Mouse (Mus musculus) kidney, postnatal 4 days (tissue): ENCODE results near the gene Celsr1.

Source experiments
- DNase-seq, 2 experiments: peaks; one replicate each; pipeline ENCODE4 v3.0.0; 2021; ENCODE audit warnings: mixed read lengths in 2 of 2

Gene Celsr1

GRCm38 (mm10) chr15:85953458-85953857, 80.1 kb downstream of the Celsr1 start:
- no peak for DNase-seq

- DNase-seq: peak in 1 of 2 experiments; percentile 15
These were observed 84.0 kb downstream of the Celsr1 start for GRCm38 (mm10) chr15:85949421-85950164.

DNA sequence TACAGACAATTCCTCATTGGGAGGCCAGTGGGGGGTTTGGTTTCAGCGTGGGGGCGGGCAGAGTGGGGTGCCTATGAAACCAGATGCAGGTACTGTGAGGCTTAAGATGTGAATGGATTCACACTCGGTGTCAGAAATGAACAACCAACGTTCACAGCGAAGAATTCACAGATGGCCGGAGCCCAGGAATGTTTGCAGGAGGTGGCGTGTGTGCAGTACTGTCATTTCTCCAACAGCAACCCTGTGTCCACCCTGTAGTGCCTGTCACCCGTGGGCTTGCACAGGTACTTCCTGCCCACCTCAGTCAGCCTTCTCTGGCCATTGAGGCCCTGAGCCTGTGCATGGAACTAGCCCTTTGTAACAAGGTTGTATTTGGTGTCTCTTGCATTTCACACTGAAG, 85.6 kb downstream of the Celsr1 start:
- peak in 1 of 2 experiments; percentile 31 for DNase-seq

DNA sequence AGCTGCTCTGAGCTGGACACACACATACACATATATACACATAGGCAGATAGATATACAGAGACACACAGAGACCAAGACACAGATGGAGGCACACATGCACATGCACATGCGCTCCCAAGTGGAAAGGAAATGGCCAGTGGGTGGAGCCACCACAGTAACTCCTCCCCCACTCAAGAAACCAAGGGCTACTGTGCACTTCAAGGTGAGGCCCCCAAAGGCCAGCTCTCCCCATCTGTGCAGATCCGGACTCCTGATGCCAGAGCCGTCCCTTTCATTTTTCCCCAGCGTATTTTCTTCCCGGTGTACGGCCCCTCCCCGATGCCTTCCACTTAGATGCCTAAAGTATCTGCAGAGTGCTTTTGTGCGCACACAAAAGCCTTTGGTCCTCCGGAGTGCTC, 86.0 kb downstream of the Celsr1 start:
- peak in 1 of 2 experiments; percentile 27 for DNase-seq

DNA sequence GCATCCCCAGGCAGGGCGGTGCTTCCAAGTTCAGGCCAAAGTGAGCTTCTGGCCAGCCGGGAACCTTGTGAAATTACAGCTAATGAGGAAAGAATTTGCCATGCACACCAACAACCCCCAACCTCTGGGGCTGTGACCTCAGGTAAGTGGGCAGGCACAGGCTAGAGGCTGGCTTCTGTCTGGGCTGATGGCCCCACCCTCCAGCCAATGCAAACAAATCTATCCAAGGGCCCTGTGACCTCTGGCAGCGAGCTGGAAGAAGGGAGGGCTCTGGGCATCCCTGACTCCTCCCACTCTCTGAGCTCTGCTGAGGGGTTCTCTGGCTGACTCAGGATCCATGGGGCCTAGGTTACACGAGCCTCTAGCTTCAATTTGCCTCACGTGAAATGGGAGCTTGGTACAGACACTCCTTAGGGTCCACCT, 97.9 kb downstream of the Celsr1 start:
- peak; percentile 48 to 65 for DNase-seq

GRCm38 (mm10) chr15:85928161-85928560, 105.4 kb downstream of the Celsr1 start:
- no peak for DNase-seq

GRCm38 (mm10) chr15:85921855-85922254, 111.7 kb downstream of the Celsr1 start:
- DNase-seq: no peak

GRCm38 (mm10) chr15:85919892-85920248, 113.7 kb downstream of the Celsr1 start:
- no peak for DNase-seq

DNA sequence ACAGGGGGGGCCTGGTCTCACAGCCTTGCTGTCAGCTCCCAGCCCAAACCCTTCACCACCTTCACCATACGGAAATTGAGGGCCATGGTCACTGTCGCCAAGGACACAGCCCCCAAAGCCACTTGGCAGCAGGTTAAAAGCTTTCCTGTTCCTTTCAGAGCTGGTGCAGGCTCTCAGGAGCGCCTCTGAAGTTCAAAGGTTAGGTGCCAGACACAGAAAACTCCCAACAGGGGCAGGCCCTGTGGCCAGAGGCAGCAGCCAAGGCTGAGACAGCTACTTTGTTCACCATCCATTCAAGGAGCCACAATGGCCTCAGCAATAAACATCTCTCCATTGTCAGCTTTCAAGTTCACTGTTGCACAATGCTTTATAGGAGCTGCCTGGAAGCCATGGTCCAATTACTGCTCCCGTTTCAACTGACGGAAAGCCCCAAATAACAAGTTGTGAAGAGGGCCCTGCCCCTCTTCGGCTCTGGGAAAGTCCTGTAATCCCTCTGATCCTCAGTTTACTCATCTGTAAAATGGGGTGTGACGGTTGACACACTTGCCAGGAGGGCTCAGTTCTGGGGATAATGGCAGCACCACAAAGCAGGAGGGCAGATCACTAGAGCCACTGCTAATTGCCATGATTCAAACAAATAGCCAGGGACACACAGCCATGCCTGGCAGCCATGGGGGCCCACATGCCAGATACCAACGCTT, 114.2 kb downstream of the Celsr1 start:
- peak in 1 of 2 experiments; percentile 19 for DNase-seq

- peak; percentile 88 to 91 for DNase-seq
These were observed 120.0 kb downstream of the Celsr1 start for GRCm38 (mm10) chr15:85913605-85914004.

- peak; percentile 43 to 55 for DNase-seq
These were observed 123.6 kb downstream of the Celsr1 start for GRCm38 (mm10) chr15:85909931-85910330.

- no peak for DNase-seq
These were observed 124.1 kb downstream of the Celsr1 start for GRCm38 (mm10) chr15:85909492-85909829.

- DNase-seq: peak in 1 of 2 experiments; percentile 40
These were observed 124.7 kb downstream of the Celsr1 start for GRCm38 (mm10) chr15:85908660-85909491.

GRCm38 (mm10) chr15:85903826-85904225, 129.8 kb downstream of the Celsr1 start:
- peak; percentile 43 to 46 for DNase-seq

GRCm38 (mm10) chr15:85902505-85902904, 131.1 kb downstream of the Celsr1 start:
- no peak for DNase-seq

DNA sequence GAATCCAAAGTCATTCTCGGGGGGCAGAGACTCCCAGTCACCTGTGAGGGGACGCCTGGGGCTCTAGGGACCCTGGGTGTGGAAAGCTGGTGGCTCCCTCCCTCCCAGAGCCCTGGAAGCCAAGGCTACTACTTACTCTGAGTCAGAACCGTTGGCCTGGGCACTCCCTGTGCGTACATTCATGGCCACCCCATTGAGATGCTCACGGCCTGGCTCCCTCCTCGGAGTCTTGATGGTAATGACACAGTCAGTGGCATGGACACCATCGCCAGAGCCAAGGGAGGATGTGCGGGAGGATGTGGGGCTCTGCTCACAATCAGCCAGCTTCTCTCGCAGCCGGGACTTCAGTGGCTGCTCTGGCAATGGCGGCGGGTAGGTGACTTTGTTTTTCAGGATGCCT, 132.8 kb downstream of the Celsr1 start:
- no peak for DNase-seq

DNA sequence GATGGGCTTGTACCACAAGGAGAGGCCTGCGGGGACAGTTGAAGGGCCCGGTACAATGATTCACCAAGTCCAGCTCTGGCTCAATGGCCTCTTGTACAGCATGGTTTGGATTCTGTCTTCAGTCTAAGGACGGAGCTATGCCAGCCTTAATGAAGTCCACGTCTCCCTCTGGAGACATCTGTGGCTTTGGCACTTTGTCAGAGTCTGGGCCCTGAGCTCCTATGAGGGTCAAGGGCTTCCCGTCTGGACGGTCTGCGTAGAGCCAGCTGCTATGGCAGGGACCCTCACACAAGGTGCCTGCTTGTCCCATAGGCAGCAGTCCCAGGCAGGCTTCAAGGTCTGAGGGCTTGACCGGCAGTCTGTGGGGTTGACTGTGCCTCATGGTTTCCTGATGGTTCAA, 133.3 kb downstream of the Celsr1 start:
- DNase-seq: peak in 1 of 2 experiments; percentile 11

- no peak for DNase-seq
These were observed 134.2 kb downstream of the Celsr1 start for GRCm38 (mm10) chr15:85899396-85899795.

DNA sequence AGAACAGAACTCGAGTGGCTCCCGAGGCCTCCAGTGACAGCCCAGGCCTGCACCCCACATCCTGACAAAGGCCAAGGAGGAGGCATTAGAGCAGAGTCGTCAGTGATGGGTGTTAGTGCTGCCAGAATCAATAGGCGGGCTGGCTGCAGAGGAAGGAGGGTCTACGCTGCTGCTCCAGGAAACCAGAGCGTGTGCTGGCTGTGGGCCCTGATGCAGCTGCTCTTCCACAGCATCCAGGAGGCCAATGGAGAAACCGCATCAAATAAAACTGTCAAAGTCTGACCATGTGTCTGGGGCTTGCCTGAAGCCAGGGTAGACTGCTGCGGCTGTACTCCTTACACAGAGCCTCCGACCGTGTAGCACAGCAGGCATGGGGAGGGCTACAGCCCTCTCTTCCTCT, 136.5 kb downstream of the Celsr1 start:
- DNase-seq: peak; percentile 30 to 39

GRCm38 (mm10) chr15:85896284-85896683, 137.3 kb downstream of the Celsr1 start:
- DNase-seq: peak; percentile 92 to 94

DNA sequence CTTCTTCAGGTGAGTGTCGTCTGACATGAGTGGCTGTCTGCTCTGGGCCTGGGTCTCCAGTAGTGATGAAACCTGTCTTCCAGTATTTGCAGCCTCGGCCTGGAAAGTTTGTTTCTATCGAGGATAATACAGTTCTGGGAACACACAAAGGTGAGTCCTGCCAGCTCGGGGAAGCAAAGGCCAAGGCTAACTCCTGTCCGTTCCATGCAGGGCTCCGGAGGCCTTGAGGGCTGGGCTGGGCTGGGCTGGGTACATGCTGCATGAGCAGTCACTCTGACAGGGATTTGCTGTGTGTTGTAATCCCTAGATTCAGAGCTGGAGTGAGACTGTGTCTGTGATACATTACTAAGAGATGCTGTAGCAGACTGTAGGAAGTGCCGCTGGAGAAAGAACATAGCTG, 139.7 kb downstream of the Celsr1 start:
- no peak for DNase-seq

- DNase-seq: no peak
These were observed 141.0 kb downstream of the Celsr1 start for GRCm38 (mm10) chr15:85892498-85893118.

- peak in 1 of 2 experiments; percentile 11 for DNase-seq
These were observed 141.6 kb downstream of the Celsr1 start for GRCm38 (mm10) chr15:85891971-85892370.
